Mouse (Mus musculus): ENCODE measurements at regions not wholly inside any gene's neighbourhood (a gene's known extent, or its start where the extent isn't known, plus 50 kb on each side); places are given as distances from the start of the nearest gene placed in this dataset.

DNA sequence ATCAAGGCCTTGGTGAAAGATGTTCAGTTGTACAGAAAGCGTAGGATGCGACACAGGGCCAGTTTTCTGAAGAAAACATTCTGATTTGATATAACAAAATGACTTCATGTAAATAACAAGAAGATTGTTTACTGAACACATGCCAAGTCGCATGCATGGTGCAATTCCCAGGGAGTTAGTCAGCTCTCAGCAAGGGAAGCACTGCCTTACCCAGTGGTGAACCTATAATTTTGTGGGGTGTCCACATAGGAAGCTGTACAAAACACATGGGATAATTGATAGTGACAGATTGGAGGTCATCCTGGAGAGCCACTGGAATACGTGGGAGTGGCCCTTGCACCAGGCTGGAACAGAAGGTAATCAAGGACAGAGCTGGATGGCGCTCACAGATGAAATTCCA, 79.0 kb upstream of the Krr1 start:
- TF ChIP-seq TAL1 (IDR thresholded peaks at IDR 0.05; ENCODE audit: low read length): no peak
- TF ChIP-seq GATA1 (IDR thresholded peaks at IDR 0.05; ENCODE audit: low read length): no peak
